Mouse (Mus musculus) monocyte, adult 2 months (primary cell): ENCODE data around the gene Atp8a2.
"Not testable (repeated sequence)": the region's sequence is repeated elsewhere in the genome, so short reads cannot be mapped to it uniquely, and the experiment has no call there.

Experiments
- DNase-seq, 2 experiments: peaks; one replicate each; pipeline ENCODE4 v3.0.0; 2022; ENCODE audit warnings: low spot score in 2 of 2, low read depth in 1 of 2

Gene Atp8a2

GRCm38 (mm10) chr14:59929190-59929589 is 267.8 kb downstream of the Atp8a2 start:
- DNase-seq = not testable (repeated sequence)

- DNase-seq = no peak
Measured at GRCm38 (mm10) chr14:59928781-59929180, 268.2 kb downstream of the Atp8a2 start.

- DNase-seq = no peak
Measured at GRCm38 (mm10) chr14:59927804-59928203, 269.2 kb downstream of the Atp8a2 start.

GRCm38 (mm10) chr14:59919865-59920264 is 277.1 kb downstream of the Atp8a2 start:
- no peak for DNase-seq

GRCm38 (mm10) chr14:59903484-59904130 is 293.4 kb downstream of the Atp8a2 start:
- no peak for DNase-seq

GRCm38 (mm10) chr14:59893971-59894370 is 303.0 kb downstream of the Atp8a2 start:
- no peak for DNase-seq

GRCm38 (mm10) chr14:59892084-59892483 is 304.9 kb downstream of the Atp8a2 start:
- DNase-seq = no peak

- no peak for DNase-seq
Measured at GRCm38 (mm10) chr14:59891491-59891890, 305.5 kb downstream of the Atp8a2 start.

GRCm38 (mm10) chr14:59890818-59891217 is 306.2 kb downstream of the Atp8a2 start:
- no peak for DNase-seq

- no peak for DNase-seq
Measured at GRCm38 (mm10) chr14:59890107-59890506, 306.9 kb downstream of the Atp8a2 start.

GRCm38 (mm10) chr14:59888446-59888845 is 308.5 kb downstream of the Atp8a2 start:
- DNase-seq = no peak

- DNase-seq = no peak
Measured at GRCm38 (mm10) chr14:59888046-59888445, 308.9 kb downstream of the Atp8a2 start.

GRCm38 (mm10) chr14:59887061-59887861 is 309.7 kb downstream of the Atp8a2 start:
- DNase-seq = no peak

GRCm38 (mm10) chr14:59883517-59884069 is 313.4 kb downstream of the Atp8a2 start:
- no peak for DNase-seq

- DNase-seq = no peak
Measured at GRCm38 (mm10) chr14:59880829-59881228, 316.1 kb downstream of the Atp8a2 start.

- no peak for DNase-seq
Measured at GRCm38 (mm10) chr14:59878248-59878647, 318.7 kb downstream of the Atp8a2 start.

- DNase-seq = no peak
Measured at GRCm38 (mm10) chr14:59876525-59876924, 320.5 kb downstream of the Atp8a2 start.

GRCm38 (mm10) chr14:59868369-59868768 is 328.6 kb downstream of the Atp8a2 start:
- DNase-seq = no peak

- DNase-seq = no peak
Measured at GRCm38 (mm10) chr14:59867749-59868148, 329.2 kb downstream of the Atp8a2 start.

GRCm38 (mm10) chr14:59866001-59866400 is 331.0 kb downstream of the Atp8a2 start:
- DNase-seq = no peak

GRCm38 (mm10) chr14:59862351-59862750 is 334.6 kb downstream of the Atp8a2 start:
- DNase-seq = no peak

GRCm38 (mm10) chr14:59859830-59860229 is 337.1 kb downstream of the Atp8a2 start:
- DNase-seq = no peak
